Mouse (Mus musculus) small intestine, adult 2 months (tissue): Measurements from ENCODE around the gene Gm10644.

ENCODE experiments used
- CTCF ChIP-seq: fragments of 200-500 bp; IDR thresholded peaks from 2 replicates; pipeline ENCODE4 v1.5.1; 2012; ENCODE audit warnings: low read depth, mild to moderate bottlenecking, control low read depth, inconsistent platforms, low read length, moderate library complexity, mixed read lengths; ENCODE audit not compliant: insufficient replicate concordance, insufficient read length; ENCODE audit errors: extremely low read depth
- POLR2A ChIP-seq: fragments of 200-500 bp; IDR thresholded peaks from 2 replicates; pipeline ENCODE4 v1.6.1; 2012; ENCODE audit warnings: low read depth, mild to moderate bottlenecking, control low read depth, inconsistent platforms, low read length, moderate library complexity

- no peak for TF ChIP-seq POLR2A
- no peak for TF ChIP-seq CTCF
These were observed 53.2 kb downstream of the Gm10644 start for GRCm38 (mm10) chr8:83901566-83902485.
